Mouse (Mus musculus): ENCODE results near the gene Pdlim1.
A peak's percentile ranks its signal among the peaks of the same experiment; 100 is the strongest.

The Pdlim1 gene

DNA sequence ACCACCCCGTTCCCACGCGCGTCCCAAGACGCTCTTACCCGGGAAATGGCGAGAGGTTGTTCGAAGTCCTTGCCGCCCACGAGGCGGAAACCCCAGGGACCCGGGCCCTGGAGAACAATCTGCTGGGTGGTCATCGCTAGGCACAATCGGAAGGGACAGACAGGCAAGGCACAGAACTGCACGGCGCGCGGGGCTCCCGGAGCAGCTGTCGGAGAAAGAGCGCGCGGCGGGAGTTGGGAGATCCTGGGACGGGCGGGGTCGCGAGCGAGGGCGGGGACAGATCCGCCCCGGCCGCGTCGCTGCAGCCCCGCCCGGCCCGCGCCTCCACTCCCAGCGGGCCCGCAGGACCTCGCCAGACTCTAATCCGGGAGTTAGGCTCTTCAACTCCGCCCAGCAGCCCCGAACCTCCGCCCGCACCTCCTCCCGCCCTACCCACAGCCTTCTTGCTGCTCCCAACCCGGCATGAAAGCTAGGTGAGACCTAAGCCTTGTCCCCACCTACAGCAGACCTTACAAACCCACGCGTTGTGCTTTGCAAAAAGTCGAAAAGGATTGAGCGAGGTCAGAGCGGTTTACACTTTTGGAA is at the start of gene Pdlim1:
Pdlim1 (minus strand) TSS at position 535 of the 585 bp plus-strand sequence.
- peak; percentile 74 for ATAC-seq (ENCODE audit: low TSS enrichment)

DNA sequence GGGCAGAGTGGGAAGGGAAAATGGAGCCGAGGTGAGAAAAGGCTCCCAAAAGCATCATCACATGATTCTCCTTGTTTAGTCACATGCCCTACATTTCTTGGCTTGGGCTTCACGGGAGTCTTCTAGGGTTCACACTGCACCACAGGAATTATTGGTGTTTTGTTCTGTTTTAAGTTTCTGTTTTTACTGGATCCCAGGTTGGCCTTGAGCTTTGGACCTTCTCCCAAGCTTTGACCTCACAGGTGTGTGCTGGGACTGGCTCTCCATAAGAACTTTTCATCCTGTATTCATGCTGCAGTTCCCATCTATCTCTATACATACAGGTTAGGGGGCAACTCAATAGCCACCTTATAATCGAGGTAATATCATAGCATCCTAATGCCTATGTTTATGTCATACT is 47.6 kb upstream of the Pdlim1 start:
- ATAC-seq (ENCODE audit: low TSS enrichment) = no peak

DNA sequence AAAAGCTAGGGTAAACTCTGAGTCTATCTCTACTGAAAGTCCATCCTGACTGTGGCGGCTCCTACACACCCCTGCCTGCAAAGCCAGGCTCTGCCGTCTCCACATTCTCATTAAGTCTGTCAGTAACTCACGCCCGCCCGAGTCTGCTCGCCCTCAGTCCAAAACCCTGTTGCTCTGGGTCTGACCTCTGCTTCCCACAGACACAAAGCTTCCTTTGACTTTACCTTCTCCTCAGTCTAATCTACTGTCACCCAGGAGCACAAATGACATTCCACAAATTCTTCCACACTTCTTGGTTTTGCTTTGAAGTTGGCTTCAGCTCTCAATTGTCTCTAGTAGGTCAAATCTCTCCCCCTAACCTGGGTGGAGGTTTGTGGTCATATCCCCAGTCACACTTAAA is 46.9 kb upstream of the Pdlim1 start:
- ATAC-seq (ENCODE audit: low TSS enrichment) = no peak

DNA sequence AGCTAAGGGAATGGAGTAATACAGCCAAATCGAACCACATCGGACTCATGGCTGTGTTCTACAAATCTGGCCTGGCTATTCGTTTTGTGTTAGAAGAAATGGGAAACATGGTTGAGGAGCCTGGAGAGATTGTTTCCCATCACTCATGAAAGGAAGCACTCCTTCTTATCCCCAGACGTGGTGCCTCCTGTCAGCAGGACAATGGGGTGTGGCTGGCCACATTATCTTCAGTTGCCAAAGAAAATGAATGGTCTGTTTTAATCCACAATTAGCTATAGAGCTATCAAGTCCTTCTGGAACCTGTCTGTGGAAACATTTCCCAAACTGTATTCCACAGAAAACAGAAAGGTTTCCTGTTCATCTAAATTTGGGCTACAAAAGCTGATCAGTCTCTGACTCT is 45.4 kb upstream of the Pdlim1 start:
- ATAC-seq (ENCODE audit: low TSS enrichment) = no peak

DNA sequence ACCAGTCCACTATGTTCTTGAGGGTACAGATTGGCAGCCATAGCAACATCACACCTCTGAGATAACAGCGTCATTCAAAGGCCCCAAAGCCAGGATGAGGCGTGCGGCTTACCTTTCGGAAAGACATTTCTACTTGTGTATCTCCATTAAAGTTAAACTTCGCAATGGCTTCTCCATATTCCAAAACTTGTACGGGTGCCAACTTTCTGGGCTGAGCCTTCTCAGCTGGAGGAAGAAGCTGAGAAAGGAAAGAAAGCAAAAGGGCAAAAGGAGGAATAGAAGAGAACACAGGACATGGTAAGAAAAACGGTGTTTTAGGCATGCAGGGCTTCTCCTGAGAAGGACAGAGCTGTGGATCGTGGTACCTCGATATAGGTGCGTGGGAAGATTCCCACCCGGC is 42.6 kb upstream of the Pdlim1 start:
- ATAC-seq (ENCODE audit: low TSS enrichment) = no peak

DNA sequence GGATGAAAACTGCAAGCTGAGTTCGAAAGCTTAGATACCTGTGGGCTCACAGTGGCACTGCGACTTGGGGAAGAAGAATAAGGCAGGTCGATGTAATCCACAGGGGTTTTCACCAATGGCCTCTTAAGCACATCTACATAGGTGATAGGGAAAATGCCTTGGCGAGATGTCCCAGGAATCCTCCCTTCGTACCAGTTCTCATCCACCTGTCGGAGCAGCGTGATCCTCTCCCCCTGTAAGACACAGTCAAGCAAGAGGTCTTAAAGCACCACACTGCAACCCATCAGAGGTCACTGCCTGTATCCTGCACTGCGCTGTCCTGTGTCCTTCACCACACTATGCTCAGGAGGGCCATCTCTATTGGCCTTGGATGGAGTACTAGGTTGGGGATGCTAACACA is 40.0 kb upstream of the Pdlim1 start:
- ATAC-seq (ENCODE audit: low TSS enrichment) = no peak

DNA sequence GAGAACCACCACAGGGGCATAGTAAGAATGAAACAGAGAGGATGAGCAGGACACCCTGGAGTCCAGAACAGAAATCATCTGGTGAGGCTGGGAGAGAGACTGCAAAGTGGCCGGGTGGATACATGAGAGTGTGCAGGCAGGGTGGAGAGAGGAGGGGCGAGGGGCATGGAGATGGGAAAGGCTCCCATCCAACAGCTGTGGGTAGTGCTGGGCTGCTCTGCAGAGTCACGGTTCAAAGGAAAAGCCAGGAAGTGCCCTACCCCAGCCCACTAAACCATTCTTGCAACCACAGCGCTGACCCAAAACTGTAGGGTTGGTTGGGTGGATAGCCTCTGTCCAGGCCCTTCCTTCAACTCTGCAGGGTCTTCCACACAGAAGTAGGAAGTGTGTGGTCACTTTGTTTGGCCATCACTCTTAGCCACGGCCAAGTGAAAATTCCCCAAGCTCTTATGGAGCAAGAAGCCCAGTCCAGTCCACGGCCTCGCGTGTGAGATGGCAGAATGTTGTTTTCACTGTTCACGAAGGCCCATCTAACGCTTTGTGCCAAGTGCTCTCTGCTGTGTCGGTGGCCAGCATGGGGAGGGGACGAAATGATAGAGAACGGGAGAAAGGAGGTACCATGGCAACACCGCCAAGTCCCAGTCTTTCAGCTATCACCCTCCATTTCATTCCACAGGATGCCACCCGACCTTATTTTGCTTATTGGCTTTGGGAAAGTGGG is 38.9 kb upstream of the Pdlim1 start:
- ATAC-seq (ENCODE audit: low TSS enrichment) = no peak

DNA sequence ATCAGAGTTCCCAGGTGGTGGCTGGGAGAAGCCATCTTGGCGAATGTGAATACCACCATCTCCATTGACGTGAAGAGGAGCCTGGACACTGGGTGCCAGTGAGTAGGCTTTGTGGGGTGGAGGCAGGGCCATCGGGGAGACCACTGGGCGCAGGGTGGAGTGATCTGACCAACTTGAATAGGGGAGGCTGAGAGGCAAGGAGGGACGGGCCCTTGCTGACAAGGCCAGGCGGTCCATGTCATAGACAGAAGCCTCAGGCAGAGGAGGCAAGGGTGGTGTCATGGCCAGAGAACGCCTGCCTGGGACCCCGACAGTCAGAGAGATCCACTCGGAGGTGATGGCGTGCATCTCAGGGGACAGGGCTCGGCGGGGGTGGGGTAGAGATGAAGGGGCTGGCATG is 38.3 kb upstream of the Pdlim1 start:
- no peak for ATAC-seq (ENCODE audit: low TSS enrichment)

DNA sequence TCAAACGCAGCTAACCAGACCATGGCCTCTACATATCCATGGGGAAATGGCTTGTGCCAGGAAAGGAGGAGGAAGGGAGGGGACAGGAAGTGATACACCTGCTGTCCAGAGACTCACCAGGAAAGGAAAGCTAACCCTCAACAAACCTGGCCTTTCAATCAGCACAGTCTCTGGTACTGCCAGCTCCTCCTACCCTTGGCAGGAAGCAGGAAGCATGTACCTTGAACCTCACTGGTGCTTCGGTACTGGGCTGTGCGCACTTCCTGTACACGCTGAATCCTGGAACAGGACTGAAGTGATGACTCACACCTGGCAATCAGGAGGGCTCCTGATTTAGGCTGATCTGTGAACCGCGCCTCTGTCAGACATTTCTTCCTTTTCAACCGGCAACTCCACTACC is 35.9 kb upstream of the Pdlim1 start:
- peak; percentile 62 for ATAC-seq (ENCODE audit: low TSS enrichment)

DNA sequence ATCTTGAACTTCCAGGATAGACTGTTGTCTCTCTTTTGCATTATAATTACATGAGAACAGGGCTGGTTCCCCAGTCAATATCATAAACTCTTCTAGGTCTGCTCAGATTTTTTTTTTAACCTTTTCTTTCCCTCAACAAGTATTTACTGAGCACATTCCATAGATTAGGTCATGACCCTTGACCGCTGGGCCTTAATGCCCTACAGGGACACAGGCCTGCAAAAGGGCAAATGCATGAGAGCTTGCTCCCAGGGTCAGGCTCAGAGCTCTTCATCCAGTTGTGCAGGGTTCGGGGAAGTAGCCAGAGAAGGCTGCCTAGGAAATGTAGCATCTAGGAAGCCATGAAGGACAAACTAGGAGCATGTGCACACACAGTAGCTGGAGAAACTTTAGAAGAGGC is 35.0 kb upstream of the Pdlim1 start:
- no peak for ATAC-seq (ENCODE audit: low TSS enrichment)

DNA sequence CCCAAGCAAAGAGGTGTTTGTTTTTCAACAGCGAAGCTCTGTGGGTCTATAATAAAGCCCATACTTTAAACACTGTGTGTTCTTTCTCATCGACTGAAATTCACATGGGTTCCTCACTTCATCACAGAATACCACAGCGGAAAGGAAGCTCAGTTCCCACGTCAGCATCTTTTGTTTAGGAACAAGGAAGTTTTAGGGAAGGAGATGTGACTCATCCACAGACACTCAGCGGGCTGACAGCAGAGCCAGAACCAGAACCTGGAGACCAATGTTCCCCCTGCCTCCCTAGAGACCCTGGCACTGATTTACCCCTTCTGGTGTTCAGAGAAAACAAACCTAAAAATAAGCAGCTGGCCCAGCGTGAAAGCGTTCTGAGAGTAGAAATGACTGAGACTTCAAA is 33.8 kb upstream of the Pdlim1 start:
- no peak for ATAC-seq (ENCODE audit: low TSS enrichment)

DNA sequence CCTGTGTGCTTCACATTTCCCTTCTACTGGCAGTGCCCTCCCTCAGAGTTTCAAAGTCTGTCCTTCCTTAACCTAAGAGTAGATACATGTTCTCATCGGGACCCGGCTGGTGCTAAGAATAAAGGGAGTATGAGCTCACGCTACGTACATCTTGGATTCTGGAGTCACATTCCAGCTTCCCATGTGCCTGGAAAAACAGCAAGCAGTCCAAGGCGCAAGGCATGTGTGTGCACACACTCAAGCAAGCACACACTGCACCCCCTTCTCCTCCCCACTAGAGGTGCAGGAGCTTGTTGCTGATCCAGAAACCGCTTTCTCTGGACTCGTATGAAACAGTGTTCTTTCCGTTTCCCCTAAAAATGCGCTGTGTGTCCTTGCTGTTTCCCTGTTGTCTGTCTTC is 31.3 kb upstream of the Pdlim1 start:
- ATAC-seq (ENCODE audit: low TSS enrichment) = peak; percentile 33

DNA sequence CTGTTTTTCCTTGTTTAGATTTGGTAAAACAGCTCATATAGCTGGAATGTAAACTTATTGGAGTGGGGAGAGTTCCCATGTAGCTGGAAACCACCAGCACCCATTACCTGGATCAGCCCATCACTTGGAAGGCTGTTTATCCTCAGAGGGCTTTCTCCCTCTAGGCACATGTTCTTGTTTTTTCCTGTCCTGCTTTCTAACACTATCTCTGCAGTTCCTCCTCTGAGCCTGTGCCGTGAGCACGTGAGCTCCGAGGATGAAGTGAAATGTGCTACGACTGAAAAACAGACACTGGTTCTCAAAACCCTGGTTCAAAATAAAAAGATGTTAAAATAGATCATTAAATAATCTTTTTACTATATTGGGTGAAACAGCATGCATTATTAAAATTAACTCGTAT is 30.8 kb upstream of the Pdlim1 start:
- ATAC-seq (ENCODE audit: low TSS enrichment) = no peak

DNA sequence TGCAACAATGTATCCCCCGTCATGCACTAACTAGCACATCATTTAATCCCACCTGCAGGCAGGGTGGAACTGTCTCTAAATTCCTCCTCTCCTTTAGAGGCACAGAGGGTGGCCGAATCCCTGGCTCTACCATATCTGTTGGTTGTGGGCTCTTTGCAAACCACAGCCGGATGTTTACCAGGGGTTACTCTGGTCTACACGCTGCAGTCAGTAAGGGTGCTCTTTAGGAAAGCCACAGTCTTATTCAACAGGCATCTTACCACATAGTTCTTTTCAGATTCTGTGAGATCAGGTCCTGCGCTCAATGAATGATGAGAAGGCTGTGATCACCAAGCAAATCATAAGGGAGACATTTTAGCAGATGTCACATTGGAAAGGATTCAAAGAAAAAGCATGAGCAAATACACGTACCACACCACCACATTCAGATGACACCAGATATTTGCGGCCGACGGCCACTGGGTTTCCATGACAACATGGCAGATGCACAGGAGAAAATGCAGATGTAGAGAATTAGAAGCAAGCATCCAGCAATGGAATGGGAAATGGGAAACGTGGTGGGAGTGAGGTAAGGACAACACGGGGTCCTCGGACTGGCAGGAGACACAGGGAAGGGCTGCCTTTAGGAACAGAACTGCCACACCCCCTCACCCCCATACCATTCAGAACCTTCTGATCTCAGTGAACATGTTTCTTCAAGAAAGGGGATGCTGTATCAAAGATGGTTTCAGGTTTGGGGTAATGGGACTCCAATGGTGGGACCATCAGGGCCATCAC is 28.5 kb upstream of the Pdlim1 start:
- no peak for ATAC-seq (ENCODE audit: low TSS enrichment)

DNA sequence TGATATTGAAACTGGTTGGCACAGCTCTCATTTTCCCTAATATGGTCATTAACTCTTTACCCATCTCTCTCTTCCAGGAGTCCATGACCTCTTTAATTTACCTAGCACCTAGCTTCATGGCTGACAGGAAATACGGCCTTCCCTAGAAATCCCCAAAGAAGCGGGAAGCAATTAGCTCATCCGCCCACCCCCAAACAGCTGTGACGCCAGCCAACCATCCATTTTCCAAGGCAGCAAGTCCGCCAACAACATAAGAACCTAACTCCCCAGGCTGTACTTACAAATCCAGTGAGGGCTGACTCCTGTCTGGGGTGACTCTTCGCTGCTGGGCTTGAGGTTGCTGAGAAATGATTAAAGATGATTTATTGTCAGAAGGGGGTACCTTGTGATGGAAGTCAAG is 27.5 kb upstream of the Pdlim1 start:
- ATAC-seq (ENCODE audit: low TSS enrichment) = no peak; the same call in 1 of the 2 replicates

DNA sequence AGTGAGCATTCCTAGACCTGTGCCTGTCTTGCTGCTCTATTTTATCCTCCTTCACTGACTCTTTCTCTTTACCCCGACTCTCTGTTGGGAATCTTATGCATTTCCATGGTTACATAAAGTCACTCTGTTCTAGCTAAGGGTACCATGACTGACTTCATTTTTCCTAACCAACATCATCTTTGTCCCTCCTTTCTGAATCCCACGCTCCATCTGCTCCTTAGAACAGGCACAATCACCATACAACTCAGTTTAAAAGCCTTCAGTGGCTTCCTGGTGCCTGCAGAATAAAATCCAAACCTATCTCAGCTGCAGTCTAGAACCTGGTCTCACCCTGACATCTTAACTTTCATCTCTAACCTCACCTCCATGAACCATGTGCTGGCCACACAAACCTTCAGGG is 26.9 kb upstream of the Pdlim1 start:
- peak; percentile 78 for ATAC-seq (ENCODE audit: low TSS enrichment)

DNA sequence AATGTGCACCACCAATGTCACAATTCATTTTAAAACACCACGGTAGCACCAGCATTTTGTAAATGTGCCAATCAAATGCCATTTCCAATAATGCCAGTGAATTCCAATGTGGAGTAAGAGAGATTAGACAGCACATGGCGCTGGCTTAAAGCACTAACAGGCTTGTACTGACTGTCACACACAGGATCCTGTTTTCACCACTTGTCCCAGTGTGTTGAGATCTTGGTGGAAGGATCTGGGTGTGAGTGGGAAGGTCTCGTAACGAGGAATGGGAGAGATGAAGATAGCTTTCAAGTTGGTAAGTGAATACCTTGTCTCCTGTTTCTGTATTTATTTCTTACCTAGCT is 26.1 kb upstream of the Pdlim1 start:
- peak; percentile 29; the same call in 1 of the 2 replicates for ATAC-seq (ENCODE audit: low TSS enrichment)

DNA sequence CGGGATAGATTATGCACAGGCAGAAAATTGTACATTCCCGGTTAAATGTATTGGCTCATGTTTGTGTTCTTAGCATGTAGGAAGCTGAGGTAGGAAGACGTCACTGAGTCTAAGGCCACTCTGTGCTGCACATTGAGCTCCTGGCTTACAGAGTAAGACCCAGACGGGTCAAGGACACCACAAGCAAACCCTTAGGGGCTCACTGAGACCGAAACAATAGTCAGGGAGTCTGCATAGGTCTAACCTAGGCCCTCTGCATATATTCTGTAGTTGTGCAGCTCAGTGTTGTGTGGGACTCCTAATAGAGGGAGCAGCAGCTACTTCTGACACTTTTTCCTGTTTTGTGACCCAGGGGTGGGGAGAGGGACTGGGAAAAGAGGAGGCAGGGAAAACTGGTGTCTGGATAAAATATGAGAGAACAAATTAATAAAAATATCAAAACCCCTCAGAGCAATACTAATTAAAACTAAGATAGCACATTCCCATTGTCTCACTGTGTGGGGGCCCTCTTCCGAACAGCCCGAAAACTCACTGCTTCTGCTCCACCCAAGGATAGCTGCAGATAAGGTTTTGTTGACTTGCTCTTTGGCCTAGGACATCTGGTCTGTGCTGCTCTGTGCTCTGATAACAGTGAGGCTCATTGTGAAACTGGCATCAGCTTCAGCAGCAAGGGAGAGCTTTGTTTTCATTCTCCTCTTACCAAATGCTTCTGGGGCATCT is 25.6 kb upstream of the Pdlim1 start:
- no peak for ATAC-seq (ENCODE audit: low TSS enrichment)

DNA sequence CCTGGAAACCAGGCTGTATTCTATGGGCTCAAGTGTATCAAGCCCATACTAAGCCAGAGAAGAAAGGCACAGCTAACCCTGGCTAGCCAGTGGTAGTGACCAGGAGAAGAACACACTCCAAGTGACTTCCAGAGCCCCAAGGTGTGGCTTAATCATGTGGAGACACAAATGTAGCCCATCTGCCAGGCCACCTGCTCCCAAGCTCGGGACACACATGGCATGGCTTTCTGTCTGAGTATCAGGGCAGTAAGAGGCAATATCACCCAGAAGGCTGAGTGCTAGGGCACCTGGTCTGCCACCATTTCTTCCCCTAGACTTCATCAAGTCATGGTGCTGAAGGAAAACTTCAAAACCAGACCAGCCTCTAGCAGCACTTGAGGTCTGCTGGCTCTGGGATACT is 22.6 kb upstream of the Pdlim1 start:
- ATAC-seq (ENCODE audit: low TSS enrichment) = no peak

DNA sequence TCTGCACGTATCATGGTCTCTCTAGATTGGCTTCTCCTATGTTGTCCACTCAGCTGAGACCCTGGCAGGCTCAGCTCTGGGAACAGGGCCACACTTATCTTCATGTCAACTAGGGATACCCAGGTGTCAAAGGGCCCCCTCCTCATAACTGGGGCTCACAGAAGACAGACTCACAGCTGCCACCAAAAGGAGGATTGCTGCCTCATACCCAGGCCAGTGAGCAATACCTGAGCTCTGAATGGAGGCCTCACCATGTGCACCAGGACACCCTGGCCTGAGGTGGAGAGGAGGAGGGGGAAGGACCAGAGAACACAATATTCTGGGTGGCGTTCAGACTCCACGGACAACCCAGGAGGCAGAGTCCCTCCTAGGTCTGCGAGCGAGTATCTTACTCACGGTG is 22.1 kb upstream of the Pdlim1 start:
- no peak for ATAC-seq (ENCODE audit: low TSS enrichment)

DNA sequence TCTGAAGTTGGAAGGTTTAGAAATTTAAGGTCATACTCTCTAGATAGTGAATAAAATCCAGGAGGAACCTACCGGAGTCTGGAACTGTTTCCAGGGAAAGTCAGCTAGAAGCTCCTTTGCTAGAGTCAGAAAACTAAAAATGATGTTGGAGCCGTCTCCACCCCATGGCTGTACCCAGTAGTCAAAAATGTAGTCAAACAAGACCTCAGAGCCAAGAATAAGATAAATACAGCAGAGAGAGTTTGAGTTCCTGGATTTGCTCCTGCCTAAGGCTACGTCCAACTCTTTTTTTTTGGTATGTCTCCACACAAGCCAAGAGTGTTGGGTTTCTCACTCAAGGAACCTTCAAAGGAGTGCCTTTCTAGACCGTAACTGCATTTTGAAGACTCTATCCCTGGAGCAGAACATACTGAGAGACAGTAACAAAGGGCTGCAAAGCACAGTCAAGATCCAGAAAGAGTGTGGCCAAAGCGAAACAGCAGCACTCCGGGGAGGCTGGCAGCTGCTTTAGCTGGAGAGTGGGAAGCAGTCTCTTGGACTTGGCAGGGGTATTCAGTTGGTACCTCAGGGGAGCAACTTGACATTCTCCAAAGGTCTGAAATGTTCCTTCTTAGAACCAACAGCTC is 18.6 kb upstream of the Pdlim1 start:
- ATAC-seq (ENCODE audit: low TSS enrichment) = peak; percentile 83

DNA sequence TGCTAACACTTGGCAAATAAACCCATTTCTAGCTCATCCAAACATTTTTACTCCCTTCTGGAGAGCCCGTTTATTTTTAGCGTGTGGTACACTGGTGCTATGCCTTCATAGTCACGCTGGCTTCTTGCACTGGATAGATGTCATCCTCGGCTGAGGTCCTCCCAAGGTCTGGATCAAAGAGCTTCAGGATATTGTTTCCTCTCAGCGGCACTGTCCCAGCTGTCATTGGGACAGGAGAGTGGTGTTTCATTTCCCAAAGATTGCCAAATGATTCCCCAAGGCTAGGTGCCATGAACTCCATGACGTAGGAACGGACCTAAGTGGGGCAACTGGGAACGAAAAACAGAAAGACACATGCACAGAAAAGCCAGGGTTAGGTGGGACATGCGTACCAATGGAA is 16.8 kb upstream of the Pdlim1 start:
- ATAC-seq (ENCODE audit: low TSS enrichment) = no peak
